Mouse (Mus musculus) embryonic fibroblast, embryonic 13.5 days (primary cell): ENCODE measurements at regions not wholly inside any gene's neighbourhood (a gene's known extent, or its start where the extent isn't known, plus 50 kb on each side); places are given as distances from the start of the nearest gene placed in this dataset.

Experiments
- H3K27ac ChIP-seq: 2 replicates; pipeline ENCODE4 v1.5.1; 2012; ENCODE audit warnings: low read length, control low read depth, inconsistent platforms; ENCODE audit not compliant: insufficient read depth
- H3K4me1 ChIP-seq: 2 replicates; pipeline ENCODE4 v1.6.1; 2011; ENCODE audit warnings: low read length; ENCODE audit not compliant: control insufficient read depth, insufficient read depth
- H3K4me3 ChIP-seq: 2 replicates; pipeline ENCODE4 v1.5.1; 2011; ENCODE audit warnings: mild to moderate bottlenecking, control low read depth, low read length; ENCODE audit not compliant: insufficient read depth
- CTCF ChIP-seq: IDR thresholded peaks from 2 replicates; pipeline ENCODE4 v1.5.1; 2011; ENCODE audit warnings: mild to moderate bottlenecking, control low read depth, low read length, moderate library complexity, borderline replicate concordance; ENCODE audit not compliant: insufficient read depth
- POLR2A ChIP-seq: IDR thresholded peaks from 2 replicates; pipeline ENCODE4 v1.6.1; 2011; ENCODE audit warnings: low read depth, mild to moderate bottlenecking, control low read depth, low read length, moderate library complexity

DNA sequence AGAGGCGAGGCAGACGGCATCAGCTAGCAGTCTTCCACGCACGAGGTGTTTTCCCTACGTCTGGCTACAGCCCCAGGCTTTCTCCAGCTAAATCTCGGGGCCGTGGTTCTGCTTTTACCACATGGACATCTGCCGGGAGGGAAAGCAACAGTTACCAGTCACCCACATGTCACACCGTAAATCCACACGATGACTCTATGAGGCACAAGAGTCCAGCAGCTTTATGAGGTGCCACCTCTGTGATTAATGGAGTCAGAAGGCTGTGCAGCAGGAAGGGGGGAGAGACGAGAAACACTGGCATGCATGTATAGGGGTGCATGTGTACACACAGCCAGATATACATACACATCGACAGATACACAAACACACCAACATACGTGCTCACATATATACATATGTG is 69.6 kb upstream of the Twist2 start:
- Histone ChIP-seq H3K4me1 (0 out of 2 replicates have a peak, but pooled peaks cover 2% of the 10 kb centered on the region), H3K4me3 (no peak overlapping the region), H3K27ac (no peak overlapping the region)
- TF ChIP-seq CTCF, result no peak
- TF ChIP-seq POLR2A, result no peak

GRCm38 (mm10) chr1:91732461-91732861 is 68.8 kb upstream of the Twist2 start:
- no peak overlapping the region for H3K27ac ChIP-seq
- H3K4me3 ChIP-seq, result no peak overlapping the region
- TF ChIP-seq CTCF (no peak), POLR2A (no peak)
- 0 out of 2 replicates have a peak, but pooled peaks cover 2% of the 10 kb centered on the region for H3K4me1 ChIP-seq

DNA sequence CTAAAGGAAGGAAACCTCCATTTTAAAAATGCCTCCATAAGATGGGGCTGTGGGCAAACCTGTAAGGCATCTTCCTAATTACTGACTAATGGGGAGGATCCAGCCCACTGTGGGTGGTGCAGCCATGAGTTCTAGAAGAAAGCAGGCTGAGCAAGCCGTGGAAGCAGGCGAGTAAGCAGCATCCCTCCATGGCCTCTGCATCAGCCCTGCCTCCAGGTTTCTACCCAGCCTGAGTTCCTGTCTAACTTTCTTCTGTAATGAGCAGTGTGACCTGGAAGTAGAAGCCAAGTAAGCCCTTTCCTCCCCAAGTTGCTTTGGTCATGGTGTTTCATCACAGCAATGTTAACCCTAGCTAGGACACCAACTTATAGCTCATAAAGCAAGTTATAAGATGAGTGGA is 66.5 kb upstream of the Twist2 start:
- TF ChIP-seq CTCF (no peak), POLR2A (no peak)
- H3K4me1 ChIP-seq, result 0 out of 2 replicates have a peak, but pooled peaks cover 2% of the 10 kb centered on the region
- H3K4me3 ChIP-seq, result no peak overlapping the region
- H3K27ac ChIP-seq, result no peak overlapping the region

DNA sequence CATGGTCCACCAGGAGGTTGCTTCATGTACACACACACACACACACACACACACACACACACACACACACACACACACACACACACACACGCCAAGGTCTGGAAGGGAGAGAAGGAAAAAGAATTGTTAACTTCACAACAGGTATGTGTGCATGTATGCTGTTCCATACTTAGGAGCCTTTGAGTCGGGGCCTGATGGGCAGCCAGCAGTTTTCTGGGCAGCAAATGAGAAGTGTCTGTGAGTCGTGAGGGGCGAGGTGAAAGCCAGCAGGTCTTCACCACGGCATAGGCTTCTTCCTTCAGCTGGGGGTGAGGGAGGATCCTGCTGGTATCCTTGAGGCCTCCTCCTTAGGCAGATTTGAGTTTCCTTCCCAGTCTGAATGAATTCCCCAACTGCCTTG is 65.8 kb upstream of the Twist2 start:
- TF ChIP-seq CTCF, result no peak
- no peak for TF ChIP-seq POLR2A
- H3K4me3 ChIP-seq, result no peak overlapping the region
- no peak overlapping the region for H3K27ac ChIP-seq

GRCm38 (mm10) chr1:91740661-91741060 is 60.6 kb upstream of the Twist2 start:
- H3K4me1 ChIP-seq, result no peaks in the 10 kb centered on the region
- no peak for TF ChIP-seq POLR2A
- no peak for TF ChIP-seq CTCF
- no peak overlapping the region for H3K4me3 ChIP-seq
- no peak overlapping the region for H3K27ac ChIP-seq

More for the DNA sequence above, 65.8 kb upstream of the Twist2 start:
- H3K4me1 ChIP-seq, result 0 out of 2 replicates have a peak, but pooled peaks cover 2% of the 10 kb centered on the region

- no peak for TF ChIP-seq CTCF
- TF ChIP-seq POLR2A, result no peak
- no peak overlapping the region for H3K4me3 ChIP-seq
Measured at GRCm38 (mm10) chr1:91742031-91742430, 59.2 kb upstream of the Twist2 start.

GRCm38 (mm10) chr1:91742914-91743313 is 58.3 kb upstream of the Twist2 start:
- Histone ChIP-seq H3K4me3 (no peak overlapping the region), H3K27ac (no peak overlapping the region), H3K4me1 (no peaks in the 10 kb centered on the region)
- TF ChIP-seq POLR2A, result no peak
- no peak for TF ChIP-seq CTCF

More at GRCm38 (mm10) chr1:91742031-91742430, 59.2 kb upstream of the Twist2 start:
- Histone ChIP-seq H3K4me1 (no peaks in the 10 kb centered on the region), H3K27ac (no peak overlapping the region)

- Histone ChIP-seq H3K27ac (no peak overlapping the region), H3K4me1 (no peaks in the 10 kb centered on the region), H3K4me3 (no peak overlapping the region)
- TF ChIP-seq POLR2A, result no peak
- TF ChIP-seq CTCF, result no peak
Measured at GRCm38 (mm10) chr1:91744076-91744475, 57.2 kb upstream of the Twist2 start.

DNA sequence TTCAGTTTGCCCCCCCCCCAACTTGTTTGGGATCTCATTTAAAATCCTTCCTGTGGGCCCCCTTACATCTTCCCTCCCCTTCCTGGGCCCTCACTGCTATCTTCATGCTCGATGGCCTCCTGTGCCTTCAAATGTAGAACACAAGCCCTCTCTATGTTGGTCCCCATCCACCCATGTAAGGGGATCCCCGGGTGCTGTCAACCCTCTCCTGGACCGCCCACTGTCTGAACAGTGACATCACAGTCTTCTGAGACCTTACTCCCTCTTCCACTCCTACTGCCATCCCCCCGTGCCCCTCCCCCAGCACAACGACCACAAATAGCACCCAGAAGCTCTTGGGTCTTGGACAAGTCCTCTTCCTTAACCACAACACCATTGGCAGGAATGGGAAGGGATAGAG is 56.6 kb upstream of the Twist2 start:
- Histone ChIP-seq H3K4me1 (no peaks in the 10 kb centered on the region), H3K27ac (no peak overlapping the region), H3K4me3 (no peak overlapping the region)
- TF ChIP-seq CTCF (no peak), POLR2A (no peak)

GRCm38 (mm10) chr1:91747583-91747982 is 53.7 kb upstream of the Twist2 start:
- no peaks in the 10 kb centered on the region for H3K4me1 ChIP-seq
- H3K27ac ChIP-seq, result no peak overlapping the region
- TF ChIP-seq POLR2A (no peak), CTCF (no peak)
- no peak overlapping the region for H3K4me3 ChIP-seq
